ENCODE assay signal across 8 mouse cellular contexts in the genomic region with DNA sequence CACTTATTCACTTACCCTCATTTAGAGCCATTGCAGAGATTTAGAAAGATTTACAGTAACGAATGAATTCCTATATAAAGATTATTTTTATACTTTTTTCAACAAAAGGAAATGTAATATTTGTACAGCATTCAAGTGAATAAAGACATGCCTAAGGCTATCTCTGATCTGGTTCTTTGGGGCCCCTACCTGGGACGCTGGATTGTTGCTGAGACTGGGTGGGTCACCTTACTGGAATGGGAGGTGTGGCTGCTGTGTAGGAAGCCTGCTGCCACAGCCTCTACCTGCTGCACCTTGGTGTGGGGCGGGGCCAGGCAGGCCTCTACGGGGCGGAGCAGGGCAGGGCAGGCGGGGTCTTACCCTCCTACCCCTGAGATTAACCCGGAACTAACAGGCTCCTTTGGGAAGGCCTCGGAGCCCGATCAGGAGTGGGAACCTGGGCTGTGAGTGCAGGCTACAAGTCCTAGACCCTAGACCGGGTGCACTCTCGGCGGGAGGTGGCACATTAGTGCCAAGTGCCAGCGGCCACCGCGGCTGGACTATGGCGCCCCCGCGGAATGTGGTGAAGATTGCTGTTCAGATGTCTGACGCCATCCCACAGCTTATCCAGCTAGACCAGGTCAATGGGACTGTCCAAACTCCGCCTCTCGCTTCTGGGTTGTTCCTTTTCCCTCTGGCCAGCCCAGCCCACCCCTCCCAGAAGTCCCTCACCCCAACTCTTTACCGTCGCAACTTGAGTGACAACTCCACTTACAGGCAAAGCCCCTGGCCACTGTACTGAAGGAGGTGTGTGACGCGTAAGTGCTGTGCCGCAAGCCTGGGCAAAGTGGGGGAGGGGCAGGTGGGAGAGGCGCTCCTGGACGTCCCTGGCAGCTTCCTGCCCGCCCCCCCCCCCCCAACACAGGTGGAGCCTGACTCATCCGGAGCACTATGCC. TPM values are rescaled to one million over a fixed set of nuclear protein-coding genes. Genes with fewer than 3 reads are reported as not detected.
DNase-seq lines count a peak whose midpoint lies in the region; ATAC-seq and TF ChIP-seq lines count a peak whose summit lies in the region.

A gene (plus strand): TSS at position 391 of the 935 bp plus-strand sequence.

- H3K4me3 ChIP-seq in layer of hippocampus, adult 2 months = peak within 1 kb of the TSS; percentile 40
- peak within 1 kb of the TSS; percentile 17 for H3K4me3 ChIP-seq in forebrain, embryonic 12.5 days (replicated peaks)
- peak within 1 kb of the TSS; percentile 38 for H3K4me3 ChIP-seq in limb, embryonic 15.5 days
- no peak within 1 kb of the TSS for H3K4me3 ChIP-seq in midbrain, embryonic 13.5 days (replicated peaks)
- peak within 1 kb of the TSS; percentile 34 for H3K4me3 ChIP-seq in thymus, adult 2 months (ENCODE audit: control insufficient read depth, insufficient read depth, low read length)

- H3K9ac ChIP-seq in forebrain, embryonic 12.5 days = peak within 1 kb of the TSS; percentile 29; the same call in 1 of the 2 replicates
- H3K9ac ChIP-seq in limb, embryonic 15.5 days = peak within 1 kb of the TSS; percentile 42
- peak within 1 kb of the TSS; percentile 54 for H3K9ac ChIP-seq in midbrain, embryonic 13.5 days (replicated peaks)

- H3K27me3 ChIP-seq in forebrain, embryonic 12.5 days = no peaks in the 10 kb centered on the region
- H3K27me3 ChIP-seq in limb, embryonic 15.5 days = no peaks in the 10 kb centered on the region
- H3K27me3 ChIP-seq in midbrain, embryonic 13.5 days = no peaks in the 10 kb centered on the region
- H3K27me3 ChIP-seq in thymus, adult 2 months (ENCODE audit: control insufficient read depth, insufficient read depth, low read length) = no peaks in the 10 kb centered on the region

- WGBS in forebrain, embryonic 12.5 days = 8% methylated on average over 29 of the region's 30 CpGs
- WGBS in limb, embryonic 15.5 days = 6% methylated on average over 27 of the region's 30 CpGs
- WGBS in midbrain, embryonic 13.5 days = 11% methylated on average over 30 of the region's 30 CpGs
- WGBS in thymus, adult 2 months = 23% methylated on average over 28 of the region's 30 CpGs

- H3K27ac ChIP-seq in layer of hippocampus, adult 2 months = peak within 1 kb of the TSS; percentile 76
- no peak within 1 kb of the TSS for H3K27ac ChIP-seq in forebrain, embryonic 12.5 days
- peak within 1 kb of the TSS; percentile 83 for H3K27ac ChIP-seq in limb, embryonic 15.5 days
- no peak within 1 kb of the TSS; the same call in 1 of the 2 replicates for H3K27ac ChIP-seq in midbrain, embryonic 13.5 days
- peak within 1 kb of the TSS; percentile 53; the same call in 1 of the 2 replicates for H3K27ac ChIP-seq in thymus, adult 2 months (ENCODE audit: control insufficient read depth, insufficient read depth, low read length)

- no peaks in the 10 kb centered on the region for H3K9me3 ChIP-seq in forebrain, embryonic 12.5 days
- H3K9me3 ChIP-seq in limb, embryonic 15.5 days = no peaks in the 10 kb centered on the region
- no peaks in the 10 kb centered on the region for H3K9me3 ChIP-seq in midbrain, embryonic 13.5 days

- DNase-seq in layer of hippocampus, adult 2 months (ENCODE audit: low spot score in 2 of 2) = no peak
- DNase-seq in layer of hippocampus, adult 9-10 months (ENCODE audit: low spot score) = no peak
- peak; percentile 68 for DNase-seq in induced T-regulatory cell, adult 2 months (ENCODE audit: low read depth)
- peak; percentile 63 for DNase-seq in thymus, adult 2 months

- peaks cover 21% of the 10 kb centered on the region for H3K4me1 ChIP-seq in forebrain, embryonic 12.5 days
- peaks cover 28% of the 10 kb centered on the region for H3K4me1 ChIP-seq in limb, embryonic 15.5 days
- H3K4me1 ChIP-seq in midbrain, embryonic 13.5 days (replicated peaks) = peaks cover 21% of the 10 kb centered on the region
- H3K4me1 ChIP-seq in thymus, adult 2 months (replicated peaks; ENCODE audit: control insufficient read depth, insufficient read depth, low read length) = peaks cover 45% of the 10 kb centered on the region

- ATAC-seq in cerebellum, adult (ENCODE audit: insufficient number of reproducible peaks, low FRiP score, low TSS enrichment) = peak; percentile 14; the same call in 1 of the 2 replicates
- ATAC-seq in forebrain, embryonic 12.5 days (ENCODE audit: low FRiP score) = peak; percentile 54
- peak; percentile 64 for ATAC-seq in limb, embryonic 15.5 days (ENCODE audit: insufficient number of reproducible peaks, low FRiP score, low TSS enrichment, low read depth)
- peak; percentile 59 for ATAC-seq in midbrain, embryonic 13.5 days

- TF ChIP-seq POLR2A in thymus, adult 2 months (IDR thresholded peaks at IDR 0.05; ENCODE audit: control insufficient read depth, extremely low read depth, insufficient read depth, low read length, poor library complexity) = no peak

- peak within 1 kb of the TSS; percentile 45 for H3K4me2 ChIP-seq in forebrain, embryonic 12.5 days
- H3K4me2 ChIP-seq in limb, embryonic 15.5 days = peak within 1 kb of the TSS; percentile 75
- H3K4me2 ChIP-seq in midbrain, embryonic 13.5 days (replicated peaks) = peak within 1 kb of the TSS; percentile 45

- H3K36me3 ChIP-seq in forebrain, embryonic 12.5 days (replicated peaks) = peaks cover 88% of the 10 kb centered on the region
- peaks cover 66% of the 10 kb centered on the region for H3K36me3 ChIP-seq in limb, embryonic 15.5 days
- H3K36me3 ChIP-seq in midbrain, embryonic 13.5 days = peaks cover 85% of the 10 kb centered on the region
- peaks cover 30% of the 10 kb centered on the region for H3K36me3 ChIP-seq in thymus, adult 2 months (ENCODE audit: control insufficient read depth, insufficient read depth, low read length)

- no peak for TF ChIP-seq CTCF in layer of hippocampus, adult 2 months (conservative IDR thresholded peaks at IDR 0.05)
- no peak for TF ChIP-seq CTCF in thymus, adult 2 months (IDR thresholded peaks at IDR 0.05; ENCODE audit: borderline replicate concordance, control insufficient read depth, extremely low read depth, insufficient read depth, low read length, poor library complexity)

RNA-seq across cellular contexts. Expression of the gene that starts here (rescaled TPM):
- 1 to 10 TPM in 1 of 2 experiments, under 1 TPM in 1; 0.84 to 1.2 TPM for total RNA-seq in layer of hippocampus, adult 2 months (2021)
- polyA plus RNA-seq in forebrain, embryonic 12.5 days (2016; fragmentation: Nextera tagmentation; extraction: Ambion mirVana) = 1.3 and 1.4 TPM in 2 replicates
- 8.9 TPM in 2 replicates for polyA plus RNA-seq in limb, embryonic 15.5 days (2015; fragmentation: Nextera tagmentation; extraction: Ambion mirVana)
- polyA plus RNA-seq in midbrain, embryonic 13.5 days (2015; fragmentation: Nextera tagmentation; extraction: Ambion mirVana) = 0.97 and 1.1 TPM in 2 replicates
- 28.9 and 39.1 TPM in 2 replicates for polyA plus RNA-seq in thymus, adult 2 months (2012; rRNA removed)

Comparison
In these comparisons a context has a peak if more than half of its experiments do, and no peak if none do; other contexts are left out.
1. DNase-seq: peak in induced T-regulatory cell, adult 2 months (single experiment) and thymus, adult 2 months (single experiment); none in layer of hippocampus, adult 2 months (0 of 2) and layer of hippocampus, adult 9-10 months (single experiment).
2. H3K27ac ChIP-seq: peak in layer of hippocampus, adult 2 months (single experiment), limb, embryonic 15.5 days (single experiment) and thymus, adult 2 months (single experiment); none in forebrain, embryonic 12.5 days (single experiment) and midbrain, embryonic 13.5 days (single experiment).
3. ATAC-seq: peak in every context shown above with its lines; median percentile 64 in limb, embryonic 15.5 days; 59 in midbrain, embryonic 13.5 days; 54 in forebrain, embryonic 12.5 days; 14 in cerebellum, adult.
4. Peak in every context shown above with its lines, with median percentiles within 50 percentile points of each other: H3K4me2 ChIP-seq and H3K9ac ChIP-seq.